Mouse (Mus musculus) liver, embryonic 11.5 days (tissue): ENCODE data around the gene Fkbp9. TPM values are rescaled to one million over a fixed set of nuclear protein-coding genes. Genes with fewer than 3 reads are reported as not detected.

Experiments used
- ATAC-seq: fragments of 200-750 bp; cut with Nextera tagmentation; replicated peaks from 2 replicates; pipeline ENCODE4 v1.8.0; 2017; ENCODE audit warnings: moderate number of reproducible peaks, mild to moderate bottlenecking, moderate TSS enrichment, moderate library complexity; ENCODE audit not compliant: low FRiP score
- DNase-seq: peaks from one replicate; pipeline ENCODE4 v3.0.0-alpha.2; 2017; ENCODE audit warnings: low spot score
- H3K27ac ChIP-seq: fragments of 300-500 bp; sonication (generic); 2 replicates; pipeline ENCODE4 v1.5.1; 2014; ENCODE audit warnings: mild to moderate bottlenecking, low read depth, low read length, control low read depth
- H3K27me3 ChIP-seq: fragments of 300-500 bp; sonication (generic); replicated peaks from 2 replicates; pipeline ENCODE4 v1.6.1; 2014; ENCODE audit warnings: low read length, mixed read lengths; ENCODE audit not compliant: control insufficient read depth, insufficient read depth
- H3K36me3 ChIP-seq: fragments of 300-500 bp; sonication (generic); 2 replicates; pipeline ENCODE4 v1.6.1; 2014; ENCODE audit warnings: mild to moderate bottlenecking, low read length, moderate library complexity, mixed read lengths; ENCODE audit not compliant: control insufficient read depth, insufficient read depth
- H3K4me1 ChIP-seq: fragments of 300-500 bp; sonication (generic); replicated peaks from 2 replicates; pipeline ENCODE4 v1.6.1; 2014; ENCODE audit warnings: low read length, mixed read lengths; ENCODE audit not compliant: control insufficient read depth, insufficient read depth
- H3K4me2 ChIP-seq: fragments of 300-500 bp; sonication (generic); 2 replicates; pipeline ENCODE4 v1.6.1; 2014; ENCODE audit warnings: mild to moderate bottlenecking, control low read depth, moderate library complexity
- H3K4me3 ChIP-seq: fragments of 300-500 bp; sonication (generic); 2 replicates; pipeline ENCODE4 v1.5.1; 2014; ENCODE audit warnings: low read depth, low read length, control low read depth
- H3K9ac ChIP-seq: fragments of 300-500 bp; sonication (generic); 2 replicates; pipeline ENCODE4 v1.6.1; 2014; ENCODE audit warnings: low read depth, low read length, control low read depth
- H3K9me3 ChIP-seq: fragments of 300-500 bp; sonication (generic); 2 replicates; pipeline ENCODE4 v1.6.1; 2016; ENCODE audit warnings: low read length, inconsistent platforms, mixed read lengths; ENCODE audit not compliant: control insufficient read depth
- WGBS: fragments of 180-500 bp; shearing (Covaris S2); extraction: QIAGEN DNeasy Blood & Tissue Kit; methylation state at CpG from one replicate; pipeline ENCODE4 v1.1.7; 2014; 5-methylcytosine and 5-hydroxymethylcytosine counted together
- polyA plus RNA-seq: library from polyadenylated mRNA; unstranded; fragments of >200 nt; fragmentation: Nextera tagmentation; extraction: Ambion mirVana; gene quantifications from 2 replicates; pipeline ENCODE4 v1.2.1, GENCODE M21; 2014

The Fkbp9 gene
- polyA plus RNA-seq, result 56.8 and 57.5 TPM in 2 replicates

DNA sequence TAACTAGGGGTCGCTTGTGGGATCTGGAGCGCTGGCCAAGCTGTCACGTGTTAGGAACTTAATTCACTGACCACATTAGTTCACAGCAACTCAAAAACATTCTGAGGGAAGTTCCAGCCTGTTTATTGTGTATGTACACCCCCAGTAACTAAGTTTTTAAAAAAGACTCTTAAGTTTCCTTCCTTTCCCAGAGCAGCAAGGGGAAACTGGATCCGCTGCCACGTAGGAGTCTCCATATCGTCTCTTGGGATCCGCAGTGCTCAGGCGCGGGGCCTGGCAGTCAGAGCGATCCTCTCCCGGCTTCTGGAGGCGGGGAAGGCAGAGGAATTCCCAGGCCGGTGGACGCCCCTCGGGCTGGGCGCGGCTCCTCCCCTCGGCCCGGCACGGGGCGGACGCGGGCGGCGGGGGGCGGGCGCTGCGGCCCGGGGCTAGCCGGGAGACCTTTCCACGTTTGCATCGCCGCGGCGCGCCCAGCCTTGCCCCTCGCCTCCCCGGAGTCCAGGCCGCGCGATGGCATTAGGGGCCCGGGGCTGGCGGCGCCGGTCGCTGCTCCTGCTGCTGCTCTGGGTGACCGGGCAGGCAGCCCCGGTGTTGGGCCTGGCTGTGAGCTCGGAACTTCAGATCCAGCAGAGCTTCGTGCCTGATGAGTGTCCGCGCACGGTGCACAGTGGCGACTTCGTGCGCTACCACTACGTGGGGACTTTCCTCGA, at the start of gene Fkbp9:
TSS of gene Fkbp9 (plus strand) at position 363 of the 710 bp plus-strand sequence.
- peak within 1 kb of the TSS; percentile 79 for H3K4me2 ChIP-seq
- H3K27ac ChIP-seq, result peak within 1 kb of the TSS; percentile 30; the same call in 1 of the 2 replicates
- H3K4me3 ChIP-seq, result peak within 1 kb of the TSS; percentile 68
- no peaks in the 10 kb centered on the region for H3K27me3 ChIP-seq
- WGBS, result under 1% methylated on average over 58 of the region's 58 CpGs
- peaks cover 4% of the 10 kb centered on the region for H3K4me1 ChIP-seq
- DNase-seq (peak; percentile 81), ATAC-seq (peak; percentile 88)
- no peaks in the 10 kb centered on the region for H3K9me3 ChIP-seq
- H3K9ac ChIP-seq, result peak within 1 kb of the TSS; percentile 76
- H3K36me3 ChIP-seq, result peaks cover 9% of the 10 kb centered on the region; the same call in 1 of the 2 replicates

DNA sequence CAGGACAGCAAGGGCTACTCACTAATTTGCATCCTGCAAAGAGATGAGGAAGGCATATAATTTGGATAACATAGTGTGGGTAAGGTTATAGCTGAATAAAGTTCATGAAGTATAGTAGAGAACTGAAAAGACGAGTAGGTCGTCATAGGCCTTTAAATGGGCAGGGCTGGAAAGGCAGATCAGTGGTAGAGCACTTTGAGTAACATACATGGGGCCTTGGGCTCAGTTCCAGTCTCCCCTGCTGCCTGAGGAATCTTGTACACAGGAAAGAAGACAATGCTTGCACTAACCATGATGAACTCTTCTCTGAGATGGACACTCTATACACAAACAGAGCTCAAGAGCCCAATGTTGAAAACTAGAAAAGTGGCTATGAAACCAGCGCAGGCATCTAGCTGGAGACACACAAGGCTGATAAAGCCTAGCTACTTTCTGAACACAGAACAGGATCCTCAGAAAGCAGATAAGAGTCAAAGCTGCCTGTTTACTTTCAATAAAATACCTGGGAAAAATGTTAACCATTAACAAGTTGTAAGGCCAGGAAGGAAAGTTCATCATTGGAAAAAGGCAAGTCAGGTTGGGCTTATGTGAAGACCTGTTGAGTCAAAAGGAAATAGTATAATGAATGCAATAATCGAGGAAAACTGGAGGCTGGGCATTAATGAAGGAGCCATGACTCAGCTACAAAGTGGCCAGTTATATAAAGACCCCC, 48.1 kb upstream of the Fkbp9 start:
- H3K4me1 ChIP-seq, result peaks cover 15% of the 10 kb centered on the region
- no peak overlapping the region; the same call in 1 of the 2 replicates for H3K27ac ChIP-seq
- peak overlapping the region; percentile 17 for H3K4me2 ChIP-seq
- no peaks in the 10 kb centered on the region for H3K27me3 ChIP-seq
- peak; percentile 44; the same call in 1 of the 2 replicates for ATAC-seq
- 71% methylated on average over 4 of the region's 4 CpGs for WGBS
- no peak overlapping the region for H3K4me3 ChIP-seq
- no peak for DNase-seq
- H3K36me3 ChIP-seq, result peaks cover 29% of the 10 kb centered on the region
- H3K9ac ChIP-seq, result no peak overlapping the region
- no peaks in the 10 kb centered on the region for H3K9me3 ChIP-seq

DNA sequence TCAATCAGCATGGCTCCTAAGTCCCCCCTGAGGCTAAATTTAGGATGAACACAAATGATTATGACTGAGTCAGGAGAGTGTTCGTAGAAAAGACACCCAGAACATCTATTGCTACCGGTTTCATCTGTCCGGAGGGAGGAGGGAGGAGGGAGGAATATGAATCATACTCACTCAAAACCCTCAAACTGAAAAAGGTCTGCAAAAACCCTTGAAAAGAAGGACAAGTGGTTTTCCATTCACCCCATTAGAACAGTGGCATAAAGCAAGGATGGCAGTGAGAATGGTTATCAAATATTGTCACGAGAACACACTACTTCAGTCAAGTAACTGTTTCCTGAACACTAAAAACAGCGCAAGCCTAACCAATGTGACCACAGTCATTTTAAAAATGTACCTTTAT, 46.8 kb upstream of the Fkbp9 start:
- no peak overlapping the region for H3K4me3 ChIP-seq
- no peaks in the 10 kb centered on the region for H3K9me3 ChIP-seq
- H3K27ac ChIP-seq, result no peak overlapping the region
- H3K27me3 ChIP-seq, result no peaks in the 10 kb centered on the region
- H3K9ac ChIP-seq, result no peak overlapping the region
- H3K4me1 ChIP-seq, result peaks cover 24% of the 10 kb centered on the region
- 74% methylated on average over 5 of the region's 5 CpGs for WGBS
- ATAC-seq, result no peak
- DNase-seq, result no peak
- H3K4me2 ChIP-seq, result no peak overlapping the region
- H3K36me3 ChIP-seq, result peaks cover 19% of the 10 kb centered on the region

DNA sequence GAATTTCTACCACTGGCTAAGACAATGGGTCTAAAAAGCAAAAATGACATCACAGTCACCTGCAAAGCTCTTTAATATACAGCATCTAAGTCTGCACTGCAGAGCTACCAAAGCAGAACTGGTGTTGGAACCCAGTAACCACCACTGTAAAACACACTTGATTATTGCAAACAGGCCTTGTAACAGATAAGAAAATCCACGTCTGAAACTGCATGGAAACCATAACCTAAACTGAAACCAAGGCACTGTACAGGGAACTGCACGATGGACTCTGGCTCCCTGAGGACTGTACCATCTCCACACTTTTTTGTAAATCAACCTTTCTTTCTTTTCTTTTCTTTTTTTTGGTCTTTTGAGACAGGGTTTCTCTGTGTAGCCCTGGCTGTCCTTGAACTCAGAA, 44.2 kb upstream of the Fkbp9 start:
- peaks cover 14% of the 10 kb centered on the region for H3K36me3 ChIP-seq
- WGBS, result 64% methylated on average over 2 of the region's 2 CpGs
- H3K4me3 ChIP-seq, result no peak overlapping the region
- H3K9me3 ChIP-seq, result no peaks in the 10 kb centered on the region
- H3K27me3 ChIP-seq, result no peaks in the 10 kb centered on the region
- no peak overlapping the region for H3K27ac ChIP-seq
- ATAC-seq, result no peak
- no peak for DNase-seq
- H3K9ac ChIP-seq, result no peak overlapping the region
- no peak overlapping the region for H3K4me2 ChIP-seq
- peaks cover 26% of the 10 kb centered on the region for H3K4me1 ChIP-seq

DNA sequence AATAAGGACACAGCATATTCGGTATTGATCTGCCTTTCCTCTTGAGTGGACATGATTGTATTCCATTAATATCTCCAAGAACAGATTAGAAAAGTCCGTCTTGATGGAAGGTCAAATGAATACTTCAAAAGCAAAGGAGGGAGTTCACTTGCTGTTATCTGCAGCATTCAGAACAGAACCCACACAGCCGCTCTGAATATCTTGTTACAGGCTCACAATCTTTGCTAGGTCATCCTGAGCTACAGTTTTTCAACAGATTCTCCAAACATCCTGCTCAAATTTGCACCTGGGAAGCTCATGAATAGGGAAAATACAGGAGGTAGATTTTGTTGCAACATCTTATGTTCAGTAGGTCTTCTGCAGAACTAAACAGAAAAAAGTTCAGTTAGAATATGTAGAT, 42.5 kb upstream of the Fkbp9 start:
- peak; percentile 62; the same call in 1 of the 2 replicates for ATAC-seq
- H3K4me1 ChIP-seq, result peaks cover 23% of the 10 kb centered on the region
- no peaks in the 10 kb centered on the region for H3K9me3 ChIP-seq
- H3K9ac ChIP-seq, result no peak overlapping the region
- no peaks in the 10 kb centered on the region for H3K27me3 ChIP-seq
- 46% methylated on average over 3 of the region's 3 CpGs for WGBS
- H3K27ac ChIP-seq, result no peak overlapping the region
- no peak overlapping the region for H3K4me3 ChIP-seq
- H3K36me3 ChIP-seq, result peaks cover 14% of the 10 kb centered on the region
- no peak overlapping the region for H3K4me2 ChIP-seq
- no peak for DNase-seq

DNA sequence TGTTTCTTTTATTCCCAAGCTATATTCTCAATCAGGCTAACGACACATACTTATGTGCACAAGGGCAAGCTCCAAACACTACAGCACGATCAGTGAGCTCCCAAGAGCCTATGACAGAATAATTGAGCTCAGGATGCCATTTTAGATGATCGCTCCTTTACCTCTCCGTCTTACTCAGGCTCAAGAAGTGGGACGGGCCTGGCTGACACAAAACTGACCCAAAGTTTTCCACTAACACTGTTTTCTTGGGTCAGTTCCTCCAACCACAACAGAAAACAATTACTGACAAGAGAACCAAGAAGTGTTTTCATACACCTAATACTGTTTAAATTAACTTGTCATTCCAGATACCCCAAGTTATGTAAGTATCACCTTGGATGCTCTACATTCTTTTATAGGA, 37.0 kb upstream of the Fkbp9 start:
- ATAC-seq (no peak), DNase-seq (no peak)
- Histone ChIP-seq H3K9ac (peak overlapping the region; percentile 30; the same call in 1 of the 2 replicates), H3K36me3 (no peaks in the 10 kb centered on the region), H3K27ac (no peak overlapping the region), H3K4me1 (peaks cover 21% of the 10 kb centered on the region), H3K27me3 (no peaks in the 10 kb centered on the region), H3K9me3 (no peaks in the 10 kb centered on the region), H3K4me2 (peak overlapping the region; percentile 76), H3K4me3 (peak overlapping the region; percentile 88)
- 86% methylated on average over 5 of the region's 5 CpGs for WGBS

DNA sequence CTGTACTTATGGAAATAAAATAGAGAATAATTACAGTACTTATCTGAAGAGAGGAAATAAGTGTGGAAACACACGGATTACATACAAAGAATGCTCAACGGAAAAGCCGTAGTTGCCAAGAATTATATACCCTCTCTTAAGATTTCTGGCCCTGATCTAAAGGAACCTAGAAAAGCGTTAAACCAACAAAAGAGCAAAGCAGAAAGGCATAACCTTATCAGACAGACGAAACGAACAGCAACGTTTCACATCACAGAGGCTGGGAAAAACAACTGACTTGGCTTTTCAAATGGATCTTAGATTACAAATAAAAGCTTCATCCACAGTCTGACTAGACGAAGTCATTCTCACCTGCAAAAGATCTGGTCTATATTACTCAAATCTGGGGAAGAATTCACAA, 35.6 kb upstream of the Fkbp9 start:
- no peak for DNase-seq
- peaks cover 16% of the 10 kb centered on the region for H3K4me1 ChIP-seq
- WGBS, result 9% methylated on average over 8 of the region's 8 CpGs
- H3K9ac ChIP-seq, result peak overlapping the region; percentile 98
- no peak for ATAC-seq
- H3K9me3 ChIP-seq, result no peaks in the 10 kb centered on the region
- peak overlapping the region; percentile 99 for H3K27ac ChIP-seq
- peak overlapping the region; percentile 88 for H3K4me3 ChIP-seq
- peak overlapping the region; percentile 76 for H3K4me2 ChIP-seq
- H3K27me3 ChIP-seq, result no peaks in the 10 kb centered on the region
- no peaks in the 10 kb centered on the region for H3K36me3 ChIP-seq

DNA sequence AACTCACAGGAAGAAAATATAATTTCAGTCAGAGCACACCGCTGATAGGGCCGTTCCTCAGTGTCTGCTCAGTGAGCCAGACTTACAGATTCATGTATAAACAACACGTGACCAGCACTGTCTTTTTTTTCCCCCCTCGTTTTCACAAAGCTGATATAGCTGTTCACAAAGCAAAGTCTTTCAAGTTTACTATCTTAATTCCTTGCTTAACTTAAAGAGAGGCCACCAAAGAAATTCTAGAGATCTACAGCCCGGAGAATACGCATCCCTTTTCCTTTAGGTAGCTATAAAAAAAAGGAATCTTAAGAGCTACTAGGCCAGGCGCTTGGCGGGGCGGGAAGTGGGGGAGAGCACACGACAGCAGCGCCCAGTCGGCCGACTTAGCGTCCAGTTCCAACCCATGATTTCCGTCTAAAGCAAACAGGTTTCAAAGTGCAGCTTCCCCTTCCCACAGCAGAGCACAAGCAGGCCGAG, 35.2 kb upstream of the Fkbp9 start:
- Histone ChIP-seq H3K4me2 (peak overlapping the region; percentile 76), H3K27me3 (no peaks in the 10 kb centered on the region), H3K4me3 (peak overlapping the region; percentile 88), H3K9me3 (no peaks in the 10 kb centered on the region), H3K9ac (peak overlapping the region; percentile 98), H3K36me3 (no peaks in the 10 kb centered on the region), H3K4me1 (peaks cover 16% of the 10 kb centered on the region), H3K27ac (peak overlapping the region; percentile 99)
- under 1% methylated on average over 16 of the region's 16 CpGs for WGBS
- peak; percentile 47 for DNase-seq
- peak; percentile 43; the same call in 1 of the 2 replicates for ATAC-seq
